Mouse (Mus musculus) bone marrow, adult 2 months (tissue): ENCODE data around the gene Tln2. TPM values are rescaled to one million over a fixed set of nuclear protein-coding genes. Genes with fewer than 3 reads are reported as not detected.

ENCODE experiments used
- H3K27ac ChIP-seq: fragments of 200-500 bp; 2 replicates; pipeline ENCODE4 v1.5.1; 2012; ENCODE audit warnings: low read depth, mild to moderate bottlenecking, control low read depth, inconsistent platforms, low read length; ENCODE audit not compliant: control insufficient read depth, poor library complexity, insufficient read depth
- H3K4me1 ChIP-seq: fragments of 200-500 bp; 2 replicates; pipeline ENCODE4 v1.6.1; 2011; ENCODE audit warnings: low read length; ENCODE audit not compliant: control insufficient read depth, insufficient read depth
- H3K4me3 ChIP-seq: fragments of 200-500 bp; replicated peaks from 2 replicates; pipeline ENCODE3; 2011; ENCODE audit warnings: mild to moderate bottlenecking, low read depth, low read length, control low read depth; ENCODE audit not compliant: control insufficient read depth
- CTCF ChIP-seq: fragments of 200-500 bp; IDR thresholded peaks from 2 replicates; pipeline ENCODE4 v1.5.1; 2011; ENCODE audit warnings: low read length, control low read depth; ENCODE audit not compliant: control insufficient read depth, insufficient read depth
- POLR2A ChIP-seq: fragments of 200-500 bp; IDR thresholded peaks from 2 replicates; pipeline ENCODE4 v1.6.1; 2011; ENCODE audit warnings: low read depth, mild to moderate bottlenecking, control low read depth, low read length, borderline replicate concordance; ENCODE audit not compliant: control insufficient read depth
- WGBS: fragments of 180-500 bp; shearing (Covaris S2); methylation state at CpG from one replicate; pipeline ENCODE4 v1.1.7; 2018; 5-methylcytosine and 5-hydroxymethylcytosine counted together
- polyA plus RNA-seq: library from polyadenylated mRNA; stranded (reverse); fragments of >200 nt; gene quantifications from 2 replicates; pipeline ENCODE4 v1.2.4, GENCODE M21; 2011; ENCODE audit warnings: low replicate concordance; ENCODE audit not compliant: missing spikeins, insufficient read depth, insufficient read length

The Tln2 gene
- polyA plus RNA-seq, 1 experiment = 2.0 TPM

GRCm38 (mm10) chr9:67485169-67486072 lies 74.1 kb downstream of the Tln2 start:
- H3K4me3 ChIP-seq = no peak overlapping the region
- H3K4me1 ChIP-seq = no peaks in the 10 kb centered on the region
- WGBS = 57% methylated on average over 15 of the region's 15 CpGs
- TF ChIP-seq CTCF (no peak), POLR2A (no peak)
- no peak overlapping the region for H3K27ac ChIP-seq

- no peak overlapping the region for H3K4me3 ChIP-seq
- H3K4me1 ChIP-seq = no peaks in the 10 kb centered on the region
- H3K27ac ChIP-seq = no peak overlapping the region
- TF ChIP-seq POLR2A = no peak
- no peak for TF ChIP-seq CTCF
- 86% methylated on average over 1 of the region's 1 CpGs for WGBS
Measured at GRCm38 (mm10) chr9:67482277-67482676, 77.2 kb downstream of the Tln2 start.

GRCm38 (mm10) chr9:67481851-67482250 lies 77.7 kb downstream of the Tln2 start:
- no peaks in the 10 kb centered on the region for H3K4me1 ChIP-seq
- TF ChIP-seq POLR2A (no peak), CTCF (no peak)
- no peak overlapping the region for H3K27ac ChIP-seq
- WGBS = 79% methylated on average over 1 of the region's 1 CpGs
- no peak overlapping the region for H3K4me3 ChIP-seq

GRCm38 (mm10) chr9:67477445-67477844 lies 82.1 kb downstream of the Tln2 start:
- no peak for TF ChIP-seq CTCF
- no peak for TF ChIP-seq POLR2A
- no peak overlapping the region for H3K4me3 ChIP-seq
- H3K27ac ChIP-seq = no peak overlapping the region
- 60% methylated on average over 3 of the region's 3 CpGs for WGBS
- H3K4me1 ChIP-seq = no peaks in the 10 kb centered on the region

- Histone ChIP-seq H3K4me1 (no peaks in the 10 kb centered on the region), H3K4me3 (no peak overlapping the region), H3K27ac (no peak overlapping the region)
- no peak for TF ChIP-seq POLR2A
- no peak for TF ChIP-seq CTCF
- 91% methylated on average over 5 of the region's 5 CpGs for WGBS
Measured at GRCm38 (mm10) chr9:67476184-67476583, 83.3 kb downstream of the Tln2 start.

- no peak overlapping the region for H3K27ac ChIP-seq
- H3K4me3 ChIP-seq = no peak overlapping the region
- 56% methylated on average over 11 of the region's 11 CpGs for WGBS
- no peaks in the 10 kb centered on the region for H3K4me1 ChIP-seq
- TF ChIP-seq POLR2A = no peak
- TF ChIP-seq CTCF = no peak
Measured at GRCm38 (mm10) chr9:67463440-67464122, 95.9 kb downstream of the Tln2 start.

GRCm38 (mm10) chr9:67441484-67441883 lies 118.0 kb downstream of the Tln2 start:
- 36% methylated on average over 1 of the region's 2 CpGs for WGBS
- no peak for TF ChIP-seq POLR2A
- no peak for TF ChIP-seq CTCF
- H3K4me1 ChIP-seq = no peaks in the 10 kb centered on the region
- H3K4me3 ChIP-seq = no peak overlapping the region
- H3K27ac ChIP-seq = no peak overlapping the region

GRCm38 (mm10) chr9:67437511-67437910 lies 122.0 kb downstream of the Tln2 start:
- Histone ChIP-seq H3K4me1 (no peaks in the 10 kb centered on the region), H3K4me3 (no peak overlapping the region), H3K27ac (no peak overlapping the region)
- no peak for TF ChIP-seq CTCF
- no peak for TF ChIP-seq POLR2A
- 83% methylated on average over 1 of the region's 1 CpGs for WGBS
